Mouse (Mus musculus) hindbrain, postnatal 0 days (tissue): ENCODE data around the gene Nhlrc2. TPM values are rescaled to one million over a fixed set of nuclear protein-coding genes. Genes with fewer than 3 reads are reported as not detected.

Source experiments
- ATAC-seq: fragments of 200-750 bp; cut with Nextera tagmentation; 2 replicates; pipeline ENCODE4 v1.8.0; 2017; ENCODE audit warnings: mild to moderate bottlenecking, moderate TSS enrichment, moderate library complexity
- DNase-seq: peaks from one replicate; pipeline ENCODE4 v3.0.0-alpha.2; 2015; ENCODE audit warnings: low spot score
- H3K27ac ChIP-seq: fragments of 300-500 bp; sonication (generic); 2 replicates; pipeline ENCODE4 v1.5.1; 2014; ENCODE audit warnings: mild to moderate bottlenecking
- H3K27me3 ChIP-seq: fragments of 300-500 bp; sonication (generic); 2 replicates; pipeline ENCODE4 v1.6.1; 2014; ENCODE audit warnings: low read length, mixed read lengths; ENCODE audit not compliant: insufficient read depth
- H3K36me3 ChIP-seq: fragments of 300-500 bp; sonication (generic); 2 replicates; pipeline ENCODE4 v1.6.1; 2014; ENCODE audit warnings: low read length, mixed read lengths; ENCODE audit not compliant: insufficient read depth
- H3K4me1 ChIP-seq: fragments of 300-500 bp; sonication (generic); 2 replicates; pipeline ENCODE4 v1.6.1; 2014; ENCODE audit warnings: antibody characterized with exemption, low read length, mixed read lengths; ENCODE audit not compliant: insufficient read depth
- H3K4me2 ChIP-seq: fragments of 300-500 bp; sonication (generic); 2 replicates; pipeline ENCODE4 v1.6.1; 2014; ENCODE audit warnings: low read depth, mild to moderate bottlenecking, low read length, moderate library complexity, mixed read lengths
- H3K4me3 ChIP-seq: fragments of 300-500 bp; sonication (generic); 2 replicates; pipeline ENCODE4 v1.5.1; 2014; ENCODE audit warnings: low read length
- H3K9ac ChIP-seq: fragments of 300-500 bp; sonication (generic); replicated peaks from 2 replicates; pipeline ENCODE4 v1.6.1; 2014; ENCODE audit warnings: mild to moderate bottlenecking, low read length, moderate library complexity, mixed read lengths
- H3K9me3 ChIP-seq: fragments of 300-500 bp; sonication (generic); 2 replicates; pipeline ENCODE4 v1.6.1; 2016; ENCODE audit warnings: low read length, mixed read lengths
- CTCF ChIP-seq: IDR thresholded peaks from 2 replicates; pipeline ENCODE4 v1.5.1; 2016; ENCODE audit warnings: antibody characterized with exemption, control low read depth, low read depth
- WGBS: fragments of 180-500 bp; shearing (Covaris S2); extraction: QIAGEN DNeasy Blood & Tissue Kit; methylation state at CpG from one replicate; pipeline ENCODE4 v1.1.7; 2014; 5-methylcytosine and 5-hydroxymethylcytosine counted together
- polyA plus RNA-seq: library from polyadenylated mRNA; unstranded; fragments of >200 nt; fragmentation: Nextera tagmentation; extraction: Ambion mirVana; gene quantifications from 2 replicates; pipeline ENCODE4 v1.2.1, GENCODE M21; 2015
- total RNA-seq: library from RNA; depleted of rRNA; stranded (reverse); fragments of >200 nt; gene quantifications from 2 replicates; pipeline ENCODE4 v1.2.3, GENCODE M21; 2014

Nhlrc2 gene
- total and polyA plus RNA-seq, 2 experiments from 2014 or later, result 7.9 to 11.7 TPM

GRCm38 (mm10) chr19:56631017-56631416 is 83.0 kb downstream of the Nhlrc2 start:
- Histone ChIP-seq H3K27ac (peak overlapping the region; percentile 9; the same call in 1 of the 2 replicates), H3K27me3 (no peaks in the 10 kb centered on the region; the same call in 1 of the 2 replicates), H3K4me2 (no peak overlapping the region), H3K9me3 (no peaks in the 10 kb centered on the region), H3K4me3 (no peak overlapping the region), H3K9ac (no peak overlapping the region), H3K36me3 (no peaks in the 10 kb centered on the region), H3K4me1 (no peaks in the 10 kb centered on the region)
- ATAC-seq, result no peak
- 68% methylated on average over 4 of the region's 4 CpGs for WGBS
- peak; percentile 26 for DNase-seq
- no peak for TF ChIP-seq CTCF

- H3K4me3 ChIP-seq, result no peak overlapping the region
- no peaks in the 10 kb centered on the region for H3K4me1 ChIP-seq
- H3K27me3 ChIP-seq, result no peaks in the 10 kb centered on the region; the same call in 1 of the 2 replicates
- no peak for TF ChIP-seq CTCF
- no peak overlapping the region for H3K9ac ChIP-seq
- no peak for DNase-seq
- no peak for ATAC-seq
- H3K27ac ChIP-seq, result peak overlapping the region; percentile 9; the same call in 1 of the 2 replicates
- H3K36me3 ChIP-seq, result no peaks in the 10 kb centered on the region
- no peaks in the 10 kb centered on the region for H3K9me3 ChIP-seq
- WGBS, result 48% methylated on average over 11 of the region's 11 CpGs
- H3K4me2 ChIP-seq, result no peak overlapping the region
Observed at GRCm38 (mm10) chr19:56631451-56631901, 83.4 kb downstream of the Nhlrc2 start.

- no peaks in the 10 kb centered on the region; the same call in 1 of the 2 replicates for H3K27me3 ChIP-seq
- H3K36me3 ChIP-seq, result no peaks in the 10 kb centered on the region
- H3K9me3 ChIP-seq, result no peaks in the 10 kb centered on the region
- no peak overlapping the region for H3K4me2 ChIP-seq
- DNase-seq (no peak), ATAC-seq (peak; percentile 83; the same call in 1 of the 2 replicates)
- no peak overlapping the region for H3K9ac ChIP-seq
- H3K27ac ChIP-seq, result peak overlapping the region; percentile 56; the same call in 1 of the 2 replicates
- H3K4me1 ChIP-seq, result no peaks in the 10 kb centered on the region
- TF ChIP-seq CTCF, result no peak
- H3K4me3 ChIP-seq, result no peak overlapping the region
- 37% methylated on average over 12 of the region's 12 CpGs for WGBS
Observed at GRCm38 (mm10) chr19:56637035-56637683, 89.1 kb downstream of the Nhlrc2 start.

- WGBS, result 50% methylated on average over 9 of the region's 9 CpGs
- TF ChIP-seq CTCF, result no peak
- peak; percentile 70; the same call in 1 of the 2 replicates for ATAC-seq
- Histone ChIP-seq H3K27me3 (no peaks in the 10 kb centered on the region), H3K9ac (no peak overlapping the region), H3K4me1 (no peaks in the 10 kb centered on the region), H3K27ac (peak overlapping the region; percentile 56; the same call in 1 of the 2 replicates), H3K9me3 (no peaks in the 10 kb centered on the region), H3K4me2 (no peak overlapping the region), H3K4me3 (no peak overlapping the region), H3K36me3 (no peaks in the 10 kb centered on the region)
- peak; percentile 74 for DNase-seq
Observed at GRCm38 (mm10) chr19:56637684-56638049, 89.6 kb downstream of the Nhlrc2 start.

GRCm38 (mm10) chr19:56647451-56648120 is 99.5 kb downstream of the Nhlrc2 start:
- DNase-seq, result no peak
- Histone ChIP-seq H3K9ac (no peak overlapping the region), H3K36me3 (no peaks in the 10 kb centered on the region), H3K9me3 (no peaks in the 10 kb centered on the region), H3K27ac (no peak overlapping the region), H3K27me3 (no peaks in the 10 kb centered on the region), H3K4me1 (0 out of 2 replicates have a peak, but pooled peaks cover 2% of the 10 kb centered on the region), H3K4me3 (no peak overlapping the region), H3K4me2 (no peak overlapping the region)
- no peak for TF ChIP-seq CTCF
- 82% methylated on average over 7 of the region's 7 CpGs for WGBS
- ATAC-seq, result no peak

- no peak for ATAC-seq
- H3K9ac ChIP-seq, result no peak overlapping the region
- H3K27me3 ChIP-seq, result no peaks in the 10 kb centered on the region
- no peak overlapping the region for H3K4me2 ChIP-seq
- H3K36me3 ChIP-seq, result no peaks in the 10 kb centered on the region
- no peak overlapping the region for H3K27ac ChIP-seq
- WGBS, result 84% methylated on average over 4 of the region's 4 CpGs
- no peak for TF ChIP-seq CTCF
- no peak overlapping the region for H3K4me3 ChIP-seq
- no peaks in the 10 kb centered on the region for H3K9me3 ChIP-seq
- DNase-seq, result no peak
- 0 out of 2 replicates have a peak, but pooled peaks cover 2% of the 10 kb centered on the region for H3K4me1 ChIP-seq
Observed at GRCm38 (mm10) chr19:56651262-56651661, 103.2 kb downstream of the Nhlrc2 start.
